Mouse (Mus musculus) adrenal gland, postnatal 25 days (tissue): Measurements from ENCODE around the gene Dhtkd1. TPM values are rescaled to one million over a fixed set of nuclear protein-coding genes. Genes with fewer than 3 reads are reported as not detected.
A peak's percentile ranks its signal among the peaks of the same experiment; 100 is the strongest.
"Not testable (repeated sequence)": the region's sequence is repeated elsewhere in the genome, so short reads cannot be mapped to it uniquely, and the experiment has no call there.

ENCODE experiments used
- DNase-seq: peaks from one replicate; pipeline ENCODE4 v3.0.0; 2021; ENCODE audit warnings: mixed read lengths
- long read RNA-seq: library from polyadenylated mRNA; stranded (forward); transcript quantifications from one replicate; pipeline ENCODE4 v2.0.0, GENCODE M21; 2021
- total RNA-seq: library from RNA; stranded (reverse); gene quantifications from 2 replicates; pipeline ENCODE4 v1.2.3, GENCODE M21; 2021

The Dhtkd1 gene
- total RNA-seq = 15.7 and 16.8 TPM in 2 replicates
- long read RNA-seq, full-length matches to known transcripts = 1 of 8 reads
- long read RNA-seq, partial matches to known transcripts = 1 of 8 reads
- long read RNA-seq, other reads (novel, unspliced or antisense) = 6 of 8 reads

- peak; percentile 78 for DNase-seq
Observed at GRCm38 (mm10) chr2:5942416-5943032, at the start of gene Dhtkd1. TSS of gene Dhtkd1 (minus strand) at chr2:5942792.

- no peak for DNase-seq
Observed at GRCm38 (mm10) chr2:5977532-5977931, 34.9 kb upstream of the Dhtkd1 start.

- not testable (repeated sequence) for DNase-seq
Observed at GRCm38 (mm10) chr2:5970629-5971028, 28.0 kb upstream of the Dhtkd1 start.

- no peak for DNase-seq
Observed at GRCm38 (mm10) chr2:5965972-5966371, 23.4 kb upstream of the Dhtkd1 start.

- not testable (repeated sequence) for DNase-seq
Observed at GRCm38 (mm10) chr2:5963729-5964128, 21.1 kb upstream of the Dhtkd1 start.

GRCm38 (mm10) chr2:5962265-5962664 lies 19.7 kb upstream of the Dhtkd1 start:
- DNase-seq = no peak

GRCm38 (mm10) chr2:5957705-5958104 lies 15.1 kb upstream of the Dhtkd1 start:
- DNase-seq = peak; percentile 10

GRCm38 (mm10) chr2:5951621-5952211 lies 9.1 kb upstream of the Dhtkd1 start:
- DNase-seq = peak; percentile 60

DNA sequence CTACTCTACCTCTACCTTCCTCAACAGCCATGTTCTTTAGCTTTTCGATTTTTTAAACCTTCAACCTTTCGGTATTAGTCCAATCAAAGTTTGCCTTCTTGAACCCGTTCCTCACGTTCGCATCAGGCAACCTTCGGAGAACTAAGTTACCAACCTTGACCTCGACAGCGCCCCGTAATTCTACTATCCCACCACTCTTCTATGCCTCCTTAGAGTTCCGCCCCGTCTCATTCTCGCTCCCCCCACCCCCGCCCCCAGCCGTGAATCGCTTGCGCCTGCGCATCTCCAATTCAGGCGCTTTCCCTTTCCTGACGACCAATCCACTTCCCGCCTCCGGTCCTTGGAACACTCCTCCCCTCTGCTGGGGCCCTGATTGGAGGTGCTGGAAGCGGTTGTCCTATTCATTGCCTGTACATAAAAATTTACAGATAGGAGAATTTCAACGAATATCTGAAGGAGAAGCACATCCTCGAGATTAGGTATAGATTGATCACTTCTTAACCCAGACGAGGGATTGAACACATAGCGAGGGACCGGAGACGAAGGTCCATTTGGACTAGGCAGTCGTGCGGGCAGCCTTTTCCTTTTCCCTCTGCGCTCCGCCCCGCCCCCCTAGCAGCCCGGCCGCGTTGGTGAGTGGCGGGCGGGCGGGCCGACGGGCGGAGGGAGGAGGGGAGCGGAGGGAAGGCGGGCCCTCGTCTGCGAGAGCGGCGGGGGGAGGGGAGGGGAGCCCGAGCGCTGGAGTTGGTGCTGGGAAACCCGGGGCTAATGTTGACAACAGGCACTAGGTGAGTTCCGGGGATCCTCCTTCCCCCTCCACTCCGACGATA lies 8.4 kb upstream of the Dhtkd1 start, which contains the start of gene Upf2:
Upf2 (plus strand) TSS at position 704 of the 830 bp plus-strand sequence.
- DNase-seq = peak; percentile 96

- DNase-seq = no peak
Observed at GRCm38 (mm10) chr2:5950305-5950704, 7.7 kb upstream of the Dhtkd1 start.

GRCm38 (mm10) chr2:5949821-5950220 lies 7.2 kb upstream of the Dhtkd1 start:
- not testable (repeated sequence) for DNase-seq

DNA sequence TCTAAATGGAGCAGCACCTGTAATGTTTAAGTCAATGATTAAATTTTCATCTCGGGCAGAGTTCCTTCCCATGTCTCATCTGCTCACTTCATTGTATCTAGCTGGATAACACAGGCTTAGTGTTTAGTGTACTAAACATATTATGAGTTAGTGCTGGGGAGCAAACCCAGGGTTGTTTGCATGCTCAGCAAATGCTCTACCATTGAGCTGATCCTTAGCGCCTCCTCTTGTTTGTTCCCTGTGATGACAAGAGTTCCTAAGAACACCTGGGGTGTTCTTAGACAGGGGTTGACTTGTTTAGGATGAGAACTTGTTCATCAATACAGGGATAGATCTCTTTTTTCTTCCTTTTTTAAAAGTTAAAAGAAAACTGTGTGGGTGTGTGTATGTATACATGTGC lies 6.4 kb upstream of the Dhtkd1 start:
- no peak for DNase-seq

- DNase-seq = no peak
Observed at GRCm38 (mm10) chr2:5946876-5947275, 4.3 kb upstream of the Dhtkd1 start.

- DNase-seq = no peak
Observed at GRCm38 (mm10) chr2:5945629-5946028, 3.0 kb upstream of the Dhtkd1 start.

DNA sequence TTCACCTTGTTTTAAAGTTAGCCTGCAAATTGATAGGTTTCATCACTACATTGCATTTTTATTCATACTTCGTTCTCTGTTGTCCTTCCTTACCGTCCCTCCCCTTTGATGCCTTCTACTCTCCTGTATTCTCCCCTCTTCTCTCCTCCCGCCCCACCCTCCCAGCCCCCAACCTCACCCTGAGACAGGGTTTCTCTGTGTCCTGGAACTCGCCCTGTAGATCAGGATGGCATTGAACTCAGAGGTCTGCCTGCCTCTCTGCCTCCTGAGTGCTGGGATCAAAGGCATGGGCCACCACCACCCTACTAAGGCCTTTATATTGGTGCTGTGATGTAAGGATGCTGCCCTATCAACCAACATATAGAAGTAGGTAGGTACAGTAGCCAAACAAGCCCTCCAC lies 479 bp upstream of the Dhtkd1 start:
- DNase-seq = no peak

- no peak for DNase-seq
Observed at GRCm38 (mm10) chr2:5941861-5942415, 654 bp downstream of the Dhtkd1 start.

DNA sequence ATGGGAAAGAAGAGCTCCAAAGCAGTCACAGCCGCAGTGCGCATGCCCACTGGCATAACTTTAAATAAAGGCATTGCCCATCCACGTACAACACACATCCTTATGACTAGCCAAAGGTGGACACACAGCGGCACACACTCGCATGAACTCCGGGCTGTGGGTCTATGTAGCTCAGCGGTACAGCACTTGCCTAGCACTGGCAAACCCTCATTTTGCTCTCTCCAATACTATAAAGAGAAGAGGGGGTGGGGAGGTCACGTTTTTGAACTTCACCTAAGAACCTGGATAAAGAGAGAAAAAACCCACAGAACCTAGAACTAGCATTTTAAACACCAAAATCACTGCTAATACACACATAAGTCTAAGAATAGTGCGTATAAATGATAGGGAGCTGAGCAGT lies 1.7 kb downstream of the Dhtkd1 start:
- DNase-seq = no peak

- no peak for DNase-seq
Observed at GRCm38 (mm10) chr2:5939911-5940310, 2.7 kb downstream of the Dhtkd1 start.

DNA sequence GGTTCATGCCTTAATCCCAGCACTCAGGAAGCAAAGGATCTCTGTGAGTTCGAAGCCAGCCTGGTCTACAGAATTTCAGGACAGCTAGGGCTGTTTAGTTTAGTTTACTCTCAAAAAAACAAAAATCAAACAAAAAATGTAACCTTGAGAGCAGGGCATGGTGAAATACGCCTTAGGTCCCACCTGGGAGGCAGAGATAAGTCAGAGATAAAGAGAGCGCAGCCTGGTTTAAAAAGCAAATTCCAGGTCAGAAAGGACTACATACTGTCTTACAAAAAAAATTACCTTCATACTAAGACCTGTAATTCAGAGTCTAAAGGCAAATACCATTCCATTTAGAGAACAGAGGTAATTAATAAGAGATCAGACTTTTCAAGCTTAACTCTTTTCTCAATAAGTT lies 3.3 kb downstream of the Dhtkd1 start:
- no peak for DNase-seq

GRCm38 (mm10) chr2:5936550-5936949 lies 6.0 kb downstream of the Dhtkd1 start:
- no peak for DNase-seq

DNA sequence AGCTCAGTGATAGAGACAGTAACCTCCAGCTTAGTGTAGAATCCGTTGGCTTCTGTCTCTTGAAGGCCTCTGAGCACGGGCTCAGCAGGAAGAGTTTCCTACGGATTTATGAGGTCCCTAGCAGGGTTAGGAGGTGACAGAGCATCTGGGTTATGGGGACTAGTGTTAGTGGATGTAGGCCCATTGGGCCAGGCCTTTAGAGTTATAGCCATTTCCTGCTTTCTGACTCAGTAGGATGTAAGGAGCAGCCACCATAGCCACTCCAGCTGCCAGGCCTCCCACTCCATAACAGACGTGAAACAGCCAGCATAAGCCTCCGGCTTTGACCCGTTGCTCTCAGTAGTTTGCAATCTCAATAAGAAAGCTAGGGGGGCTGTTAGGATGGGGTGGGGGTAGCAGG lies 6.5 kb downstream of the Dhtkd1 start:
- no peak for DNase-seq

- no peak for DNase-seq
Observed at GRCm38 (mm10) chr2:5934936-5935335, 7.7 kb downstream of the Dhtkd1 start.

DNA sequence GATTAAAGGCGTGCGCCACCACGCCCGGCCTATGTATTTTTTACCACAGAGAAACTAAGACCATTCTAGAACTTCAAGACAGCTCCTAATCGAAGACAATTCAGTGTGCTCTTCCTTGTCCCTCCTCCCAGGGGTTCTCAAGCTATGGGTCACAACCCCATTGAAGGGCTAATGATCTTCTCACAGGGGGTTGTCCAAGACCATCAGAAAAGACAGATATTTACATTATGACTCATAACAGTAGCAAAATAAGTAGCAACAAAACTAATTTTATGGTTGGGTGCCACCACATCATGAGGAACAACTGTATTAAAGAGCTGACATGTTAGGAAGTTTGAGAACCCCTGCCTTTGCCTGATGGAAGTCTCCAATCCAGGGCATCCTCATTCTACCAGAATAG lies 10.7 kb downstream of the Dhtkd1 start:
- DNase-seq = no peak
